Mouse (Mus musculus) frontal cortex, adult 2 months (tissue): ENCODE results near the gene Coro2b. TPM values are rescaled to one million over a fixed set of nuclear protein-coding genes. Genes with fewer than 3 reads are reported as not detected.

Source experiments
- DNase-seq, 2 experiments: peaks; one replicate each; pipeline ENCODE4 v3.0.0; 2022; ENCODE audit warnings: low spot score in 1 of 2; ENCODE audit errors: extremely low spot score in 1 of 2
- polyA plus RNA-seq: library from polyadenylated mRNA; depleted of rRNA; stranded (reverse); fragments of >200 nt; gene quantifications from 2 replicates; pipeline ENCODE4 v1.2.3, GENCODE M21; 2012; rRNA removed

Gene Coro2b
- polyA plus RNA-seq, 1 experiment, result 97.7 TPM

DNA sequence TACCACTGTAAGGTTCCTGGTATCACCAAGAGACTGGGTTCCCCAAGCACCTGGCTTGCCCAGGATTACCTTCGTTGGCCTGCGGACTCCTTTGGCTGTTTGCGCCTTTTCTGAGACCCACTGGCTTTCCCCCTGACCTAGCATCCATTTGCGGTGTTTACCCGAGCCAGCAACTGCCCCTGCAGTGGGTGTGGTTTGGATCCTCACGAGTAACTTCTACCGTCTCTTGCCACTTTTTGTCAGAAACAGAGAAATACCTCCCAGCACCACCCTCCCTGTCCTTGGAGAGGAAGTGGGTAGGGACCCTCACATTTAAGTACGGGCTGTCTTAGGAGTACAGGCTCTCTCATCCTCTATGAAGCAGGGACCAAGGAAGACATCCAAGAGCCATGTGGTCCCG lies 166.7 kb downstream of the Coro2b start:
- DNase-seq, result no peak

Other genes with a start within 250 kb of the Coro2b start
- gene Anp32a, start 195.8 kb downstream of the Coro2b start, polyA plus RNA-seq, result 608 and 638 TPM in 2 replicates
- 0.76 and 0.90 TPM in 2 replicates for gene Itga11, start 140.8 kb upstream of the Coro2b start, polyA plus RNA-seq